Mouse (Mus musculus) left cerebral cortex, postnatal 4 days (tissue): ENCODE measurements around the gene Gm9789. TPM values are rescaled to one million over a fixed set of nuclear protein-coding genes. Genes with fewer than 3 reads are reported as not detected.
"Not testable (repeated sequence)": the region's sequence is repeated elsewhere in the genome, so short reads cannot be mapped to it uniquely, and the experiment has no call there.

Experiments used
- DNase-seq: peaks from one replicate; pipeline ENCODE4 v3.0.0-alpha.2; 2022
- intact Hi-C: fragments of 180-260 bp; cut with DNase I; formaldehyde crosslinking; loops from one replicate; pipeline ENCODE4 v1.15.1; 2025
- total RNA-seq, 2 experiments: library from RNA; stranded (reverse); gene quantifications; 2 replicates each; pipeline ENCODE4 v1.2.3; 2021

The Gm9789 gene
- total RNA-seq, result not detected

DNA sequence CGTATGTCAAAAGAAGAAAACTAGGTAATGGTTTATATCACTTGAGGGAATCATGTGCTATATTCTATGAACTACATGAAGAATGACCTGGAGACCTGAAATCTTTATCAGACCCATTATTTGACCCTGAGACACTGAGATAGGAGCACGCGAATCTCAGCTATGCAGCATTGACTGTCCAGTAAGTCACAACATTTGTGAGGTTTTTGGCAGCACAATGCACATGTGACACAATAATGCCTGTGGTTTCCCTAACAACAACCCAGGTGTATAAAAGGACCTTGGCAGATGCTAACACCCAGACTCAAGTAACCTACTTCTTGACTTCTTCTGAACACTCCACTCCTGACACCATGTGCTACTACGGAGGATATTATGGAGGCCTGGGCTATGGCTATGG is at the start of gene Gm9789:
Gm9789 (plus strand) TSS at position 301 of the 400 bp plus-strand sequence.
- intact Hi-C loops, result no loop called here
- no peak for DNase-seq

DNA sequence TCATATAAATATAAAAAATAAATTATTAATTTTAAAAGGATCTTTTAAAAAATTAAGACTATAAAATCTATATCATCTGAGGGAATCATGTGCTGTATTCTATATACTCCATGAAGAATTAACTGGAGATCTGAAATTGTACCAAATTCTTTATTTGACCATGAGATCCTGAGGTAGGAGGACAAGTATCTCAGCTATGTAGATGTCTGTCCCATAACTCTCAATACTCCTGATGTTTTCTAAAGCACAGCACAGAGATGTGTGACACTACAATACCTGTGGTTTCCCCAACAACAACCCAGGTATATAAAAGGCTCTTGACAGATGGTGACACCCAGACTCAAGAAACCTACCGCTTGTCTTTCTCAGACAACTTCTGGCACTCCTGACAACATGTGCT is 17.2 kb upstream of the Gm9789 start, which contains the start of gene Gm6358:
Gm6358 (plus strand) TSS at position 301 of the 400 bp plus-strand sequence.
- DNase-seq, result no peak
- intact Hi-C loops, result no loop called here

DNA sequence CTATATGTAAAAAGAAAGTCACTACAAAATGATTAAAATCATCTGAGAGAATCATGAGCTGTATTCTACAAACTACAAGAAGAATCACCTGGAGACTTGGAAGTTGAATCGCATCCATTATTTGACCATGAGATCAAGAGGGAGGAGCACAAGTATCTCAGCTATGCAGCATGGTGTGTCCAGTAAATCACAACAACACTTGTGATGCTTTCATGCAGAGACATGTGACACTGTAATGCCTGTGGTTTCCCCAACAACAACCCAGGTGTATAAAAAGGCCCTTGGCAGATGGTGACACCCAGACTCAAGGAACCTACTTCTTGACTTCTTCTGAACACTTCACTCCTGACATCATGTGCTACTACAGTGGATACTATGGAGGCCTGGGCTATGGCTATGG is 7.0 kb upstream of the Gm9789 start, which contains the start of gene Gm10061:
Gm10061 (plus strand) TSS at position 301 of the 400 bp plus-strand sequence.
- DNase-seq, result no peak
- intact Hi-C loops, result no loop called here

DNA sequence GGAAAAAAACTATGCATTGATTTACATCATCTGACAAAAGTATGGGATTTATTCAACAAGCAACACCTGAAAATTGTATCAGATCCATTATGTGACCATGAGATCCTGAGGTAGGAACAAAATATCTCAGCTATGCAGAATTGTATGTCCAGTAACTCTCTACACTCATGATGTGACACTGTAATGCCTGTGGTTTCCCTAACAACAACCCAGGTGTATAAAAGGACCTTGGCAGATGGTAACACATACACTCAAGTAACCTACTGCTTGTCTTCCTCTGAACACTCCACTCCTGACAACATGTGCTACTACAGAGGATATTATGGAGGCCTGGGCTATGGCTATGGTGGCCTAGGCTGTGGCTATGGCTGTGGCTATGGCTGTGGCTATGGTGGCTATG is 11.4 kb downstream of the Gm9789 start, which contains the start of gene Gm7735:
Gm7735 (plus strand) TSS at position 301 of the 400 bp plus-strand sequence.
- intact Hi-C loops, DNase-seq: not testable (repeated sequence)

DNA sequence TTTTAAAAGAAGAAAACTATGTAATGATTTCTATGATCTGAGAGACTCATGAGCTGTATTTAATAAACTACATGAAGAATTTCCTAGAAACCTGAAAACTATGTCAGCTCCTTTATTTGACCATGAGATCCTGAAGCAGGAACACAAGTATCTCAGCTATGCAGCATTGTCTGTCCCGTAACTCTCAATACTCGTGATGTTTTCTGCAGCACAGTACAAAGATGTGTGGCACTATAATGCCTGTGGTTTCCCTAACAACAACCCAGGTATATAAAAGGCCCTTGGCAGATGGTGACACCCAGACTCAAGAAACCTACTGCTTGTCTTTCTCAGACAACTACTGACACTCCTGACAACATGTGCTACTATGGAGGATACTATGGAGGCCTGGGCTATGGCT is 16.7 kb downstream of the Gm9789 start, which contains the start of gene 1110057P08Rik:
1110057P08Rik (plus strand) TSS at position 301 of the 400 bp plus-strand sequence.
- DNase-seq, result no peak
- intact Hi-C loops, result no loop called here

DNA sequence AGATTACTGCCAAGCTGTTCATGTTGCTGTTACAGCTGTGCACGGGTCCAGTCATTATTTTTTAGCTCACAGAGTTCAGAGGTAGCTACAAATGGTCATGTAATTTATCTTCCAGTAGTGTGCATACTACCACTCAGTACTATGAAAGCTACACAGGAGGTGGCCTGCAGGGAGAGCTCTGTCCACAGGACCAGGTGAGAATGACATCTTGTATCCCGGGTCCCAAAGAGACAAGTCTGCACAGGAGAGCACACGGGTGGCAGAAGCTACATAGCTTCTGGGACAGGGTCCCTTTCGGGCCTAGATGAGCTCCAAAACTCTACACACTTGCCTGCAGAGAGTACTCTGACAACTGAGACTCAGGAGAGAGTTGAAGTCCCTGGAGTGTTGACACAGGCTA is 30.9 kb downstream of the Gm9789 start:
- no peak for DNase-seq
- intact Hi-C loops, result no loop called here

DNA sequence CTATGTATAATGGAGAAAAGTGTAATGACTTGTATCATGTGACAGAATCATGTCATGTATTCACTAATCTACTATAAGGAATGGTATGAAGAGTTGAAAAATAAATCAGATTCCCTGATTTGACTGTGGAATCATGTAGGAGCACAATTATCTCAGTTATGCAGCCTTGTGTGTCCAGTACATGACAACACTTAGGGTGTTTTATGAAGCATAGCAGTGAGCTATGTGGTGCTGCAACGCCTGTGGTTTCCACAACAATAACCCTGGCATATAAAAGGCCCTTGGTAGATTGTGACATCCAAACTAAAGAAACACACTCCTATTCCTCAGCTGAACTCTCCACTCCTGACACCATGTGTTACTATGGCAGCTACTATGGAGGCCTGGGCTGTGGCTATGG is 47.8 kb downstream of the Gm9789 start, which contains the start of gene Krtap20-2:
Krtap20-2 (plus strand) TSS at position 301 of the 400 bp plus-strand sequence.
- intact Hi-C loops, result no loop called here
- DNase-seq, result no peak

Other genes starting within 250 kb of the Gm9789 start
- gene Krtap19-9b, start 225.7 kb upstream of the Gm9789 start, total RNA-seq, result not detected
- gene Krtap16-3, start 195.1 kb upstream of the Gm9789 start, total RNA-seq, result not detected
- gene Krtap22-2, start 147.2 kb upstream of the Gm9789 start, total RNA-seq, result not detected
- not detected for gene Gm10229, start 142.7 kb upstream of the Gm9789 start, total RNA-seq
- not detected for gene Krtap6-1, start 126.3 kb upstream of the Gm9789 start, total RNA-seq
- not detected for gene Gm10228, start 116.5 kb upstream of the Gm9789 start, total RNA-seq
- not detected for gene Krtap6-5, start 110.1 kb upstream of the Gm9789 start, total RNA-seq
- not detected for gene 1110025L11Rik, start 94.0 kb upstream of the Gm9789 start, total RNA-seq
- not detected for gene Krtap6-3, start 73.9 kb upstream of the Gm9789 start, total RNA-seq
- not detected for gene Gm6358, start 17.1 kb upstream of the Gm9789 start, total RNA-seq
- not detected for gene Gm10061, start 6.9 kb upstream of the Gm9789 start, total RNA-seq
- not detected for gene Gm7735, start 11.5 kb downstream of the Gm9789 start, total RNA-seq
- not detected for gene 1110057P08Rik, start 16.8 kb downstream of the Gm9789 start, total RNA-seq
- not detected for gene Krtap20-2, start 47.9 kb downstream of the Gm9789 start, total RNA-seq
- not detected for gene Krtap21-1, start 245.9 kb downstream of the Gm9789 start, total RNA-seq